Comparison of ENCODE assay signal across 21 mouse cellular contexts in genomic region chr12:17141791-17142190, GRCm38 (mm10). TPM values are rescaled to one million over a fixed set of nuclear protein-coding genes. Genes with fewer than 3 reads are reported as not detected.
"Had no signal": no experiment of that assay in that cellular context is flagged by ENCODE, and none has a peak within 500 bp of the region (broad histone marks: within the 10 kb centered on the region; RNA-seq: fewer than 3 reads in every experiment).

No protein-coding gene starts in this region.

- H3K4me1 ChIP-seq: liver, embryonic 12.5 days; liver, embryonic 15.5 days; megakaryocyte, embryonic 14.5 days had no signal

- H3K9ac ChIP-seq: liver, embryonic 12.5 days; liver, embryonic 15.5 days had no signal

- H3K4me3 ChIP-seq: layer of hippocampus, adult 2 months; liver, embryonic 12.5 days; liver, embryonic 15.5 days; megakaryocyte, embryonic 14.5 days had no signal

- H3K4me2 ChIP-seq: liver, embryonic 12.5 days; liver, embryonic 15.5 days; midbrain, embryonic 11.5 days had no signal

- H3K36me3 ChIP-seq: liver, embryonic 12.5 days; liver, embryonic 15.5 days had no signal

- ATAC-seq: liver, embryonic 12.5 days; midbrain, embryonic 16.5 days had no signal

- H3K9me3 ChIP-seq: liver, embryonic 12.5 days; liver, embryonic 15.5 days had no signal

- H3K27ac ChIP-seq: kidney, postnatal 0 days; layer of hippocampus, adult 2 months; liver, embryonic 12.5 days; liver, embryonic 15.5 days; macrophage; stomach, postnatal 0 days had no signal

- H3K27me3 ChIP-seq: liver, embryonic 12.5 days; liver, embryonic 15.5 days had no signal

- DNase-seq: kidney, adult 2 months; kidney, postnatal 25 days; layer of hippocampus, adult 9-11 months; liver; lung, adult 18-20 months; lung, postnatal 14 days; right cerebral cortex, adult 18-20 months; right cerebral cortex, postnatal 14 days; right cerebral cortex, postnatal 4 days; thymus, adult 2 months; thymus, postnatal 14 days; thymus, postnatal 4 days had no signal

RNA-seq across cellular contexts. Expression of gene Kcnf1, which starts 34.9 kb away (rescaled TPM):
- polyA plus RNA-seq: macrophage had no signal
